In the genomic region with DNA sequence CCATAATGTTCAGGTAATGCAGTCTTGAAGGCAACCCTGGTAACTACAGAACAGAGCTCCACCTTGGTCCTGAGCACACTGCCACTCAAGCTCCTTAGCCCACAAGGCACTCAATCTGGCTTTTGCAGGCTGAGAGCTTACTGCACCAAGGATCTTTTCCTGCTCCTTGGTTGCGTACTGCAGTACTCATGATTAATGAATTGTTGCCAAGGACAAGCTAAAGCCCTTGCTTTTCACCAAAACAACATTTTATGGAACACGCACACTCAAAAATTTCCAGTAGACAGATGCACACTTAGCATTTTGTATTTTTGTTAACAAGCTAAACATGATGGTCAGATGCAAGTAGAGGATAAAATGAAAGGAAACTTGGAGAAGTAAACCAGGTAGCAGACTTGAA, we compare ENCODE assay signal across 14 mouse cellular contexts.
A peak's percentile ranks its signal among the peaks of the same experiment; 100 is the strongest.
DNase-seq lines count a peak whose midpoint lies in the region.
"Had no signal": no experiment of that assay in that cellular context is flagged by ENCODE, and none has a peak within 500 bp of the region (broad histone marks: within the 10 kb centered on the region; RNA-seq: fewer than 3 reads in every experiment).

No protein-coding gene starts in this region.

- peak; percentile 18 to 76 for DNase-seq in adrenal gland, adult (ENCODE audit: inconsistent age in 2 of 2, low spot score in 1 of 2)
- no peak for DNase-seq in adrenal gland, adult 18-20 months (ENCODE audit: low spot score in 2 of 2)
- DNase-seq in adrenal gland, adult 8-10 months, result peak; percentile 19
- no peak for DNase-seq in adrenal gland, postnatal 25 days
- DNase-seq in adrenal gland, postnatal 14 days, result peak; percentile 15
- no peak for DNase-seq in left cerebral cortex, adult 8-10 months (ENCODE audit: low spot score in 2 of 2)
- no peak for DNase-seq in c-Kit-positive CD71-positive TER-119-positive erythroid progenitor cells, embryonic 14.5 days (ENCODE audit: low spot score)
- DNase-seq: B cell, adult 2 months; cerebellum, adult 11 months; cerebellum, adult 18-20 months; cerebellum, adult 8-10 months; cerebellum, adult 9-11 months; cerebellum, postnatal 14 days; forebrain, postnatal 0 days had no signal

Comparison
In these comparisons a context has a peak if more than half of its experiments do, and no peak if none do; other contexts are left out.
1. DNase-seq: peak in adrenal gland, adult (2 of 2), adrenal gland, adult 8-10 months (single experiment) and adrenal gland, postnatal 14 days (single experiment); none in adrenal gland, adult 18-20 months (0 of 2), adrenal gland, postnatal 25 days (single experiment), left cerebral cortex, adult 8-10 months (0 of 2) and c-Kit-positive CD71-positive TER-119-positive erythroid progenitor cells, embryonic 14.5 days (single experiment).